Mouse (Mus musculus) megakaryocyte, adult 5-6 weeks (primary cell): ENCODE data around the gene Gatc. TPM values are rescaled to one million over a fixed set of nuclear protein-coding genes. Genes with fewer than 3 reads are reported as not detected.
A peak's percentile ranks its signal among the peaks of the same experiment; 100 is the strongest.
"Not testable (repeated sequence)": the region's sequence is repeated elsewhere in the genome, so short reads cannot be mapped to it uniquely, and the experiment has no call there.

Experiments used
- ATAC-seq: 2 replicates; pipeline ENCODE4 v1.8.0; 2016; ENCODE audit warnings: mild to moderate bottlenecking, inconsistent platforms; ENCODE audit not compliant: poor library complexity, severe bottlenecking
- total RNA-seq, 2 experiments: library from RNA; stranded (forward) in 1 of 2; stranded (reverse) in 1 of 2; fragments of 153-499, 151-499 nt in 1 of 2; fragments of 221-1000, 200-1000 nt in 1 of 2; gene quantifications; 2 replicates each; pipeline versions ENCODE4 v1.2.3 to v1.2.4; 2015 to 2017

The Gatc gene
- total RNA-seq, 2 experiments from 2014 or later, result 15.1 to 66.3 TPM

DNA sequence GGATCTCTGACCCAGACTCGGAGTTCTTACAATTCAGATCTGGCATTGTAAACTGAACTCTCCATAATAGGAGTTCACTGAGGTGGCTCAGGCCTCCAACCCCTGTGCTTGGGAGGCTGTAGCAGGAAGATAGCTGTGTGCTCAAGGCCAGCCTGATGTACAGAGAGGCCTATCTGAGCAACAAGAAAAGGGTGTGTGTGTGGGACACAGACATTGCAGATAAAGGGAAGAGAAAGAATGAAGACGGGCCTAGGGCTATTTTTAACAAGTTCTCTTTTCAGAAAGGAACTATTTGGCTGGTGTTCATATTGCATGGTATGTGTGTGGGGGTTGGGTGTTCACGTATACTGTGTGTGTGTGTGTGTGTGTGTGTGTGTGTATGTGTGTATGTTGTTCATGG lies 7.4 kb downstream of the Gatc start:
- peak; percentile 62 for ATAC-seq

DNA sequence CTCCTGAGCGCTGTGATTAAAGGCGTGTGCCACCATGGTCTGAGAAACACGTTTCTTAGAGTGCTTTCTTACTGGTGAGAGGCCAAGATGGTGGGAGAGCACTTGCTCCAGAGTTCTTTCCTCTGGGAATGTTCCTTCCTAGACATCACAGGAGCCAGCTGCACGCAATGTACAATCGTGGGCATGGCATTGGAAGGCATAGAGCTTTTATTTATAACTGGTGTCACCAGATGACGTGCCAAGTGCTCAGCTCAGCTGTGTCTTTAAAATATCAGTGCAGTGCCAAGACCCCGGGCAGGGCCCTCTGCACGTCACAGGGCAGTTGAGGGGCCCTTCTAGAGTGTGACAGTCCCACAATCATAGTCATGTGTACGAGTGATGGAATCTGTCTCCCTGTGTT lies 10.0 kb downstream of the Gatc start:
- no peak for ATAC-seq

DNA sequence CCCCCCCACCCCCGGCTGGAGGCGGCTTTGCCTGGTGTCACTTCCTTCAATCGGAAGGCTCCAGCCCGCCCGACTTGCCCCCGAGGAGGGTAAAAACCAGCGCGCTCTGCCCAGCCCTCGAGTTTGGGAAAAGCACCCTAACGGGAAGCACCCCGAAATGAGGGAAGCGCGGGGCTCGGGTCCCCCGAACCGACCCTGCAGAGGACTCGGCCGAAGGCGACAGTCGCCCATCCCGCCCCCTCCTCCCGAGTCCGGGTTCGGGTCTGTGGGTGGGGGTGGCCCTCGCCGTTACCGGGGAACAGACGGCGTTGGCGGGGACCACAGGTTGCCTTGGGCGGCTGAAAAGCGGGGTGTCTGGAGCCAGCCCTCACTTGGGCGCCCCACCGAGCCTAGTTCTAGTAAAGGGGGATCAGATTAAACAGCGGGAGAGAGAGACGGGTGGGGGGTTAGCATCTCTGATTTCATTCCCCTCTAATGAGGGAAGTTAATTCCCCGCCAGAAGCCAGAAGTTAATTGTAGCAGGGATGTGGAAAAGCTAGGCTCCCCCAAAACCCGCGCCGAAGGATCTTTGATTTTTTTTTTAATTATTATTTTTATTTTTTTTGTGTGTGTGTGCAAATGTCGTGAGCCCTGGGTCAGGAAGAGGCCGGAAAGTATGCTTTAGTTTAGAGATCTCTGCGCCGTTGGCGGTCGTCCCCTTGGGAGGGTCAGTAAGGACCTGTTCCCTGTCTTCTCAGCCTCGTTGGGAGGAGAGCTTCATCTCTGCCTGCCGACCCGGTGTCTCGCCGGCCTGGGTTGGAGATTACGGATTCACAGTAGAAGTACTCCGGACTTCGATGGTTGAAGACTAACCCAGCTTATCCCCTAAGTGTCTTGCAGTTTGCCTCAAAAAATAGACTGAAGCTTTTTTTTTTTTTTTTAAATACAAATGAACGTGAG lies 13.1 kb downstream of the Gatc start:
- peak; percentile 14 for ATAC-seq

- peak; percentile 92 for ATAC-seq
Observed at GRCm38 (mm10) chr5:115326875-115327609, 13.9 kb downstream of the Gatc start, which contains the start of gene Srsf9. TSS of gene Srsf9 (plus strand) at chr5:115327177.

DNA sequence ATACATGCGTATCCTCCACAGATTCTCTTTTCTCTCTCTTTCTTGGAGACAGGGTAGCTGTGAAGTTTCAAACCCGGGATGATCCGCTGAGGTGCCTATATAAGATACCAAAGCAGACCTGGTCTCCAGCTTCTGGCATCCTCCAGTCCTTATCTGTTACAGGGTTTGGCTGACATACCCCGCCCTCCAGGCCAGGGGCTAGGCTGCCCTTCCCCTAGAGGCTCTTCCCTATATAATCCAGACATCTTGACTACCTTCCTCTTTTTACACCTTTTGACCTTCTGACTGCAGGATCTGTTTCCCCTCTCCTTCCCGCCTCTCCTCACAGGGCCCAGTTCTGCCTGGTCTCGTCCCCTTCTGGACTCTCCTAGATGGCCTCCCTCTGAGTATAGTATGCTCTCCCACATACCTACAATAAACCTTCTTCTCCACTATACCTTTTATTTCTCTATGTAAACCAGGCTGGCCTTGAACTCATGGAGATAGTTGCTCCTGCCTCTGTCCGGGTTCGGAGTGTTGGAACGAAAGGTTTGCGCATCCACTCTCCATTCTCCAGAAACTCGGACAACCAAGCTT lies 14.6 kb downstream of the Gatc start:
- ATAC-seq, result peak; percentile 47

DNA sequence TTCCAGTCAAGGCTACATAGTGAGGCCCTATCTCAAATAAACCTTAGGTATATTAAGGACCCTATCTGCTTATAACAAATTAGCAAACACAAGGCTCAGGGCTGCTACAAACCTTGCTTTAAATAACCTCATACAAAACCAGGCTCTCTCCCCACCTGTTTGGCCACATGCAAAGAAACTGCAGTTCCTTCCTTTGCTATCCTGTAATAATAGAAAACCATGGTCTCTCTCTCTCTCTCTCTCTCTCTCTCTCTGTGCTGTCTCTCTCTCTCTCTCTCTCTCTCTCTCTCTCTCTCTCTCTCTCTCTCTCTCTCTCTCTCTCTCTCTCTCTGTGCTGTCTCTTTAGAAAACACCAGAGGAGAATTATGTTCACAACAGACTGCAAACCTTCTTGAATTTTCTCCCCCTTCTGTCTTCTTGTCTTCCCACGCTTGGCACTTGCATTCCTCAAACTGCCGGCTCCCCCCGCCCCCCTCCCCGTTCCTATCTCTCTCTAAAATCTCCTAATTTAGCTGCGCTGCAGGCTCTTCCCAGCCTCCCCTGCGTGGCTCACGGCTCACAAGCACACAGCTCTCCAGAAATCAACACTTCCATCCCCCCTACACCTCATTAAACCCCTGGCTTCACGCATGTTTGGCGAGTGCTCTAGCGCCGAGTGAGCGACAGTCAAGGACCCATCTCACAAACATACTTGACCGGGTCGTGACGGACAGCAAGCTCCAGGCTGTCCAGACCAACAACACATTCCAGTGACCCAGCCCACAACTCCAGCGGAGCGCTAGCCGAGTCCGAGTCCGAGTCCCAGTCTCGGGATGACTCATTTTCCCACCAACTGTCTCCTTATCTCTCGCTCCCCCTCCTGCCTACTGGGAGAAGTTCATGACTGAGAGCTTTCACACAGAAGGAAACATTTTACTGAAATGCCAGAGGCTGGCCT lies 21.7 kb downstream of the Gatc start:
- peak; percentile 91 for ATAC-seq

DNA sequence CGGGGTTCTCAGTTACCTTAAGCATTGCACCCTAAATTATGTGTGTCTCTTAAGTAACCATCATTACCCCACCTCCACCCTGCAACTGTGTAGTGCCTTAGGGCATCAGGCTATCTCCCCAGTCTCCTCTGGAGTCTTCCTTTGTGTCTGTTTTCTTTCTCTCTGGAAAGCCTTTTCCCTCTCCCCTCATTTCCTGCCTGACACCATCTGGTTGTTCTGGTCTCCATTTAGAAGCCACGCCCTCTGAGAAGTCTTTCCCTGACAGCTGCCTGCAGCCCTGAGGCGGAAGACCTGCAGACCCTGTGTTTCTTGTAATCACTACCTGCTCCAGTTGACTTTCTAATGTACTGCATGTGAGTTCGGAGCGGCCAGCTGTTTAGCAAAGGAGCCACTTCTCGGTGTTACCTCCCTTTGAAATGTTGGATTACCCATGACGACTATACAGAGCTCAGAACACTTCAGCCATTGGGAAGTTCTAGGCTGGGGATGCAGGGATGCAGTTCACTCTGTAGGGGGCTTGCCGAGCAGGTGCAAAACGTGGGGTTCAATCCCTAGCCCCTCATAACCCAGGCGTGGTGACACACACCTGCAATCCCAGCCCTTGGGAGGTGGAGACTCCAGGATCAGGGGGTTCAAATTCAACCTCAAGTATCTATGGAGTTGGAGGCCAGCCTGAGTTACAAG lies 23.2 kb downstream of the Gatc start:
- ATAC-seq, result no peak

- ATAC-seq, result no peak
Observed at GRCm38 (mm10) chr5:115316968-115317644, 23.9 kb downstream of the Gatc start.

DNA sequence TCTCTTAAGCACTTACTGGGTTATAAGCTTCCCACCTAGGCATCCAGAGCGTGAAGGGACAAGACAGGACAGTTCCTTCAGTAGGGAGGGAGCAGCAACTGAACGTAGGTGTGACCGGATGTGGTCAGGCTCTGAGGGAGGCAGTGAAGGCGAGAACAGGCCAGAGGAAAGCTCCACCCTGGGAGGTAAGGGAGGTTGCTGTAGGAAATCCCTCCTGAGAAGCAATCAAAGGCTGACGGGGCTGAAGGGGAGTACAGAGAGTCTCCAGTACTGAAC lies 27.4 kb downstream of the Gatc start:
- ATAC-seq, result peak; percentile 75

DNA sequence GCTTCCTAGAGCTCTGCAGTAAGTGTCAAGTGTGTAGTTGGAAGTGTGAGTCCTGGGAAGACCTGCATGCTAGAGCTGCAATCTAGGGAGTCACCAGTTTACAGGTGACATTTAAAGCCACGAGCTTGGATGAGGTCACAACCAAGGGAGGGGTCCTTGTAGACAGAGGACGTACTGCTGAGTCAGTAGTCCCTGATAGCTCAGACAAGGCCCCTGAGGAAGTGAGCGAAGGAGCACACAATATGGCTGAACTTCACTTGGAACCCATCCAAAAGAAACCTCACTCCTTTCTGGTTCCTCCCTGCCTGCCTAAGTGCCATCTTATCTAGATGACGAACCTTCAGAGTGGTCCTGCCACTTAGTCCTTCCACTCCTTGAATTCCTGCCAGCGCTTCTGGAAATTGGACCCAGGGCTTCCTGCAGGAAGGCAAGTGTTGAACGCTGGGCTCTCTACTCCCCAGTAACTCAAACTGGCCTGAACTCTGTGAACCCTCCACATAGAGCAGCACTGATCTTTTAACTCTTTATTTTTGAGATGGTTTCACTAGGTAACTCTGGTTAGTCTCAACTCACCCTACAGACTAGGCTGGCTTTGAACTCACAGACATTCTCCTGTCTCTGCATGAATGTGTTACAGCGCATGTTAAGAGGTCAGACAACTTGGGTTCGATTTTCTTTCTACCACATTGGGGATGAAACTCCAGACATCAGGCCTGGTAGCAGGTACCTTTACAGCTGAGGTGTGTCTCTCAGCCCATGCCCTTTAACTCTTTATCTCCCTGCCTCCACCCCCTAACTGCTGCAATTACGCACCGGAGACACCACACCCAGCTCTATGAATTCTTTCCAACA lies 27.9 kb downstream of the Gatc start:
- ATAC-seq, result peak; percentile 80

DNA sequence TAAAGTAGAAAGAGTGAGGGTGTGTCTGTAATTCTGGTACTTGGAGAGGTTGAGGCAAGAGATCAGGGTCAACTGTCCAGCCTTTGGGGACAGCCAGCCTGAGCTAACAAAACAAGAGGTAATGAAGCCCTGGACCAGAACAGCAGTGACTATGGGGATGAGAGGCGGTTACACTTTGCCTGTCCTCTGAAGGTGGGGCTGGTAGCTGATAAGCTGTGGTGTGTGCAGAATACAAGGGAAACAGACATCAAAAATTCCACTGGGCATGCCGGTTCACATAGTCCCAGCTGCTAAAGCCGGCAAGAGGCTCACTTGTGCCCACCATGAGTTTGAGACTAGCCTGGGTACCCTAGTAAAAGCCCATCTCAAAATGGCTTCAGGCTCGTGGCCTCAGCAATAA lies 28.6 kb downstream of the Gatc start:
- no peak for ATAC-seq

- not testable (repeated sequence) for ATAC-seq
Observed at GRCm38 (mm10) chr5:115302190-115302589, 38.8 kb downstream of the Gatc start.

DNA sequence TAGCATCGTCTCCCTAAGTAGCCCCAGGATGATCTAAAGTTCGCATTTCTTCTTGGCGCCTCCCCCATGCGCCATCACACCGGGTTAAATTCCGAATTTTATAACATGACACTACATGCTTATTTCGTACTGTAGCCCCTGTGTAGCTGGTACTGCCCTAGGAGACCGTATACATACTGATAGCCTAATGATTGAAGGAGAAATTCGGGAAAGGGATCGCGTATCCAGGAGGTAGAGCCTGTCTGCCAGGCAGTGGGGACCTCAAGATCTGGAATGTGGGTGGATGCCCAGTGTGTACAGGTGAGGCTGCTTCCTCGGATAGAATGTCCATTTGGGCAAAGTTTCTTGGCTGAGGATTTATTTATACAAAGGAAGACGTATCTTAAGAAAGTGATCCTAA lies 39.4 kb downstream of the Gatc start:
- ATAC-seq, result no peak

GRCm38 (mm10) chr5:115300792-115301614 lies 40.0 kb downstream of the Gatc start, which contains the start of gene Dynll1:
TSS of gene Dynll1 (minus strand) at chr5:115300999.
- peak; percentile 97 for ATAC-seq

- ATAC-seq, result peak; percentile 39
Observed at GRCm38 (mm10) chr5:115300035-115300744, 40.8 kb downstream of the Gatc start.

DNA sequence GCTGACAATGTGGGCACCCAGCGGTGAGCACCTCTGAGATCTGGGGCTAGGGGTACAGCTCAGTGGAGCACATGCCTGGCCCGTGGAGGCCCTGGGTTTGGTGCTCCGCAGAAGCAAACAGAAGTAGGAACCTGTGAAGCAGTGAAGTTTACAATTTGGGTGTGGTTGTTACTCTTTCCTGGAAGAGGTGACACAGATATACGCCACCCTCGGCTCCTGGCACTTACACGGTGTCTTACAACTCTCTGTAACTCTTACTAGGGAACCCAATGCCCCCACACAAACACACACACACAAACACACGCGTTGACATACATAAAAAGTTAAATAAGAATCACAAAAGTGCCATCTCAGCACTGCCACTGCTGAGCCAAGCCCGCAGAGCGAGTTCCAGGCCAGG lies 44.6 kb downstream of the Gatc start:
- ATAC-seq, result no peak

DNA sequence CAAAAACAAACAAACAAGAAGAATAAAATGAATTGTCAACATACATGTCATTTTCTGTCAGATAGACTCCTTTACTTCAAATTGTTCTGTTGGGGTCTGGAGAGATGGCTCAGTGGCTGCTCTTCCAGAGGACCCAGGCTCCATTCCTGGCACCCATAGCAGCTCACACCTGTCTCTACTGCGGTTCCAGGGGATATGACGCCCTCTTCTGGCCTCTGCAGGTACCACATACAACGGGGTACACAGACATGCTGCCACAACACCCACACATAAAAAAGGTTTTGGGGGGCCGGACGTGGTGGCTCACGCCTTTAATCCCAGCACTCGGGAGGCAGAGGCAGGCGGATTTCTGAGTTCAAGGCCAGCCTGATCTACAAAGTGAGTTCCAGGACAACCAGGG lies 46.8 kb downstream of the Gatc start:
- ATAC-seq, result no peak
